Mouse (Mus musculus): ENCODE measurements around the gene Ppp5c.
"Not testable (repeated sequence)": the region's sequence is repeated elsewhere in the genome, so short reads cannot be mapped to it uniquely, and the experiment has no call there.

Ppp5c gene

GRCm38 (mm10) chr7:17027588-17028343 is at the start of gene Ppp5c:
Ppp5c (minus strand) TSS chr7:17027924.
- in situ Hi-C loops (cut with MboI, MseI), result no loop called here

- in situ Hi-C loops (cut with MboI, MseI), result loop anchor here (10.0 kb wide), 1 partner anchor 1172 kb away; no protein-coding TSS in a partner anchor
Measured at GRCm38 (mm10) chr7:17076542-17076941, 48.8 kb upstream of the Ppp5c start.

- in situ Hi-C loops (cut with MboI, MseI), result loop anchor here (10.0 kb wide), 1 partner anchor 1169 kb away; no protein-coding TSS in a partner anchor
Measured at GRCm38 (mm10) chr7:17073904-17074615, 46.3 kb upstream of the Ppp5c start, which contains the start of gene Psg16. Psg16 (plus strand) TSS chr7:17074040.

DNA sequence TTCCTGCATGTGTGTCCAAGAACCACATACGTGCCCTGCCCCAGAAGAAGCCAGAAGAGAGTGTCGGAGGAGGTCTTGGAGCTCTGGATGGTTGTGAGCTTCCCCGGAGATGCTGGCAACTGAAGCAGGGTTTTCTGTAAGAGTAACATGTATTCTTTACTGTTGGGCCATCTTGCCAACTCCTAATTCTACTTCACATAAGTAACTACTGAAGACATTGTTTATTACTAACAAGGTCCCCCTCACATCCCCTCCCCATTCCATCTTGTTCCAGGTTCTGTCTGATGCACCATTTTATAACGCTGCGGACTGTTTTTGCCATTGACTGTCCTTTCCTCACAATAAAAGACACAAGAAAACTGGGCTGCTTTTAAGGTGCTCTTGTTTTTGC is 45.8 kb upstream of the Ppp5c start:
- in situ Hi-C loops (cut with MboI, MseI), result loop anchor here (10.0 kb wide), 1 partner anchor 1169 kb away; no protein-coding TSS in a partner anchor

GRCm38 (mm10) chr7:17067651-17068050 is 39.9 kb upstream of the Ppp5c start:
- in situ Hi-C loops (cut with MboI, MseI), result not testable (repeated sequence)

DNA sequence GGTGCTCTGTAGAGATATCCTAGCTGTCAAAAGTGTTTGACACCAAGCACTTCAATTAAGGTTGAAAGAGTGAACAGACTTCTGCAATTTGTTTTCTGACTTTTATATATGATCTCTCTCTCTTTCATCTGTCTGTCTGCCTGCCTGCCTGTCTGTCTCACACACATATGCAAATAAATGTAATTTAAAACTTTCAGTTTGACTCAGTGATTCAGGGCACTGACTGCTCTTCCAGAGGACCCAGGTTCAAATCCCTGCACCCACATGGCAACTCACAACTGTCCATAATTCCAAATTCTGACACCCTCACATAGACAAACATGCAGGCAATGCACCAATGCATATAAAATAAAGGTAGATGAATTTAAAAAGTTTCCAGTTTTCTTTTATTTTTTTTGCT is 39.3 kb upstream of the Ppp5c start:
- in situ Hi-C loops (cut with MboI, MseI), result no loop called here

GRCm38 (mm10) chr7:17066412-17066811 is 38.7 kb upstream of the Ppp5c start:
- in situ Hi-C loops (cut with MboI, MseI), result no loop called here

DNA sequence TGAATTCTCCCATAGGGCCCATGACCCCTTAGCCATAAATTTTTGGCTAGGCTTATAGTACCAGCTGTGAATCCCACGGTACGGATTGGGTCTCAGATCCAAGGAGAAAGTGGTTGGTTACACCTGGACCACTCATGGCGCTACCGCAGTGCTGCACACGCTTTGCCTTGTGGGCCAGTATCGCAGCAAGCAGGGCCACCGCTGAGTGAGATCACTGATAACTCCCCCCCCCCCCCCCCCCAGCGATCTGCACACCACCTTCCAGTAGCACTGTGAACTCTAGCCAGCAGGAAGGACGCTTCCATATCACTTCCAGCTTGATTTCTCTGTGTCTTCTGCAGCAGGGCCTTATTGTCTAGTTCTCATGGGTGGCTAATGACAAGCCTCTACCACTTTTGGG is 37.9 kb upstream of the Ppp5c start:
- in situ Hi-C loops (cut with MboI, MseI), result no loop called here

DNA sequence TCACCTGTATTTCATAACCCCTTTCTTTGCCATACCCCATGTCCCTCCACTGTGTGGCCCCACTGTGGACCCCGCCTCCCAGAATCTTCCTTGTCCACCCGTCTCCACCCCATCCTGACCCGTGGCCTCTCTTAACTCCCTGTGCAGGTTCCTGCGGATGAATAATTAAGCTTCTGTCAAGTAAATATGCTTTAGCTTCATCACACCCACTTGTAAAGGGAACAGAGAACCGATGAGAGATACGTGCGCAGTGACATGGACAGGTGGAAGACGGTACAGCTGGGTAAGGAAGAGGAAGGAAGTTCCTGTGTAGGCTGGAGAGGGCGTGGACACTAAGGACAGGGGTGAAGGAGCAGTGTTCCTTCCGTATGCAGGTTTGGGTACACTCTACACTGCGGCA is 35.1 kb upstream of the Ppp5c start:
- in situ Hi-C loops (cut with MboI, MseI), result no loop called here

GRCm38 (mm10) chr7:17062389-17062788 is 34.7 kb upstream of the Ppp5c start, which contains the start of gene Hif3a:
Hif3a (minus strand) TSS chr7:17062427.
- in situ Hi-C loops (cut with MboI, MseI), result no loop called here

GRCm38 (mm10) chr7:17060782-17061605 is 33.3 kb upstream of the Ppp5c start:
- in situ Hi-C loops (cut with MboI, MseI), result no loop called here

DNA sequence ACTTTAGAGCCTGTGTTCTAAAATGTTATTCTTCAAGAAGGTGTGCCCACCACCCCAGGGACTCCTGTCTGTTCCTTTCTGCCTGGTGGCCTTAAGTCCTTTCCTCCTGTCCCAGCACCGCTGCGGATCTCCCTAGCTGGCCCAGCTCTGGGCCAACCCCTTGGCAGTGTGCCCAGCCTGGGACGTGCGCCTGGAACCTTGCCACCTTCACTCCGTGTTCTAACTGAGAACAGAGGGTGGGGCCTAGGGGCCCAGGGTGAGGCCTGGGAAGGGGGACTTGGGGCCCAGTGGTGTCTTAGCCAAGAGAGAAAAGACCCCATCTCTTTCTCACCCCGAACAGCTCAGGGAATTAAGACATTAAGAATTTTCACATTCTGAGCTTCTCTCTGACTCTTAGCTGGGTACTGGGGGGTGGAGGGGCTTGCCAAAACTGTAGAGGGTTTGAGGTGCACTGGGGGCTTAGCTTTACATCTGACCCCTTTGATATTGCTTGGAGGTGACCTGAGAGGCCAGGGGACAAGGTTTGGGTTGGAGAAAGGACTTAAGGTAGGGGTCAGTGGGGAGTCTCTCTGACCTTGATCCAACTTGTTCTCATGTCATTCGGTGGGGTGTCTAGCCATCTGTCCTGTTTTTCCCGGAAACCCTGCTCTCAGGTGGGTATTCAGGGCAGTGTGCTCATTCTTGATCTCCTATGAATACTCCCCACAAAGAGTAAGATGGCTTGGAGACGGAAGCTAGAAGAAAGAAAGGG is 32.5 kb upstream of the Ppp5c start:
- in situ Hi-C loops (cut with MboI, MseI), result no loop called here

- in situ Hi-C loops (cut with MboI, MseI), result loop anchor here (5.0 kb wide), 1 partner anchor 107 kb away; no protein-coding TSS in a partner anchor
Measured at GRCm38 (mm10) chr7:17059463-17059844, 31.7 kb upstream of the Ppp5c start.

GRCm38 (mm10) chr7:17058816-17059462 is 31.2 kb upstream of the Ppp5c start:
- in situ Hi-C loops (cut with MboI, MseI), result loop anchor here (5.0 kb wide), 1 partner anchor 107 kb away; no protein-coding TSS in a partner anchor

GRCm38 (mm10) chr7:17058071-17058689 is 30.5 kb upstream of the Ppp5c start:
- in situ Hi-C loops (cut with MboI, MseI), result loop anchor here (5.0 kb wide), 1 partner anchor 106 kb away; no protein-coding TSS in a partner anchor

- in situ Hi-C loops (cut with MboI, MseI), result loop anchor here (5.0 kb wide), 1 partner anchor 105 kb away; no protein-coding TSS in a partner anchor
Measured at GRCm38 (mm10) chr7:17056601-17057523, 29.1 kb upstream of the Ppp5c start.

GRCm38 (mm10) chr7:17056081-17056581 is 28.4 kb upstream of the Ppp5c start:
- in situ Hi-C loops (cut with MboI, MseI), result loop anchor here (5.0 kb wide), 1 partner anchor 104 kb away; no protein-coding TSS in a partner anchor

DNA sequence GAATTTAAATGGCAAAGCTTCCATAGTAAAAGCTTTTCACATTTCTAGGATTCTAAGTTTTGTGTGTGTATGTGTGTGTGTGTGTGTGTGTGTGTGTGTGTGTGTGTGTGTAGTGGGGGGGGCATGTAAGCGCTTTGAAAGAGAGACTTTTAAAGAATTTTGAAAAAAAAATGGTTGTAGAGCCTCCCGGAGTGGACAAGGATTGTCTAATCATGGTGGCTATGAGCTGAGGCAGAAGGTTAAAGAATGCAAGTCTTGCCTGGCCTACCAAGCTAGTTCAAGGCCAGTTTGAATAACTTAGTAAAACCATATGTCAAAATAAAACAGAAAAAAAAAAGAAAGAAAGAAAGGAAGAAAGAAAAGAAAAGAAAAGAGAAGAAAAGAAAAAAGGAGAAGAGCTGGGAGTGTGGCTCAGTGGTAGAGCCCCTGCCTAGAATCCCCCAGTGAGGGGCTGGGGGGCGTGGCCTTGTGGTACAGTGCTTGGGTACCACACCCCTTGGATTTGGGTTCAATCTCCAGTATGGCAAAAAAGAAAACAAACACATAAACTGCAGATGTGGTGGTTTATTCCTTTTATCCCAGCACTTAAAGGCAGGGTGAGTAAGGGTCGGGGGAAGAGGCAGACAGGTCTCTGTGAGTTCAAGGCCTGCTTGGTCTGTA is 27.7 kb upstream of the Ppp5c start:
- in situ Hi-C loops (cut with MboI, MseI), result loop anchor here (5.0 kb wide), 1 partner anchor 103 kb away; no protein-coding TSS in a partner anchor

Measured in regulatory T cell (primary cell).